ENCODE assay signal across 24 mouse cellular contexts in genomic region chr17:86208821-86209186, GRCm38 (mm10). TPM values are rescaled to one million over a fixed set of nuclear protein-coding genes. Genes with fewer than 3 reads are reported as not detected.
DNase-seq lines count a peak whose midpoint lies in the region; ATAC-seq and TF ChIP-seq lines count a peak whose summit lies in the region.
"Had no signal": no experiment of that assay in that cellular context is flagged by ENCODE, and none has a peak within 500 bp of the region (broad histone marks: within the 10 kb centered on the region; RNA-seq: fewer than 3 reads in every experiment).

No protein-coding gene starts in this region.

- H3K36me3 ChIP-seq in heart, embryonic 10.5 days, result no peaks in the 10 kb centered on the region
- H3K36me3 ChIP-seq in liver, embryonic 11.5 days (ENCODE audit: control insufficient read depth, insufficient read depth, low read length), result no peaks in the 10 kb centered on the region
- H3K36me3 ChIP-seq in liver, postnatal 0 days (replicated peaks; ENCODE audit: insufficient read depth, low read length), result no peaks in the 10 kb centered on the region
- no peaks in the 10 kb centered on the region for H3K36me3 ChIP-seq in ES-E14 (ENCODE audit: control insufficient read depth, insufficient read depth, low read length, poor library complexity, severe bottlenecking)
- no peaks in the 10 kb centered on the region for H3K36me3 ChIP-seq in kidney, embryonic 16.5 days (ENCODE audit: insufficient read depth, low read length)
- H3K36me3 ChIP-seq: embryonic facial prominence, embryonic 12.5 days; embryonic facial prominence, embryonic 15.5 days; heart, embryonic 15.5 days had no signal

- peak overlapping the region; percentile 47 for H3K4me2 ChIP-seq in liver, embryonic 11.5 days
- no peak overlapping the region for H3K4me2 ChIP-seq in liver, postnatal 0 days (ENCODE audit: low read depth, low read length)
- H3K4me2 ChIP-seq in kidney, embryonic 16.5 days (replicated peaks; ENCODE audit: low read depth, low read length), result no peak overlapping the region
- H3K4me2 ChIP-seq: embryonic facial prominence, embryonic 12.5 days; embryonic facial prominence, embryonic 15.5 days; hindbrain, embryonic 14.5 days had no signal

- in situ Hi-C loops in ES-E14 (cut with MboI; ENCODE audit: low sequenced_read_pairs in 2 of 2, unreplicated experiment in 2 of 2), result no loop called here

- 74% methylated on average over 5 of the region's 5 CpGs for WGBS in heart, embryonic 10.5 days
- 75% methylated on average over 5 of the region's 5 CpGs for WGBS in liver, embryonic 11.5 days
- WGBS in liver, postnatal 0 days (ENCODE audit: insufficient replicate concordance), result 66% methylated on average over 5 of the region's 5 CpGs
- 91% methylated on average over 5 of the region's 5 CpGs for WGBS in kidney, embryonic 16.5 days

- DNase-seq in heart, embryonic 10.5 days (ENCODE audit: low spot score), result no peak
- DNase-seq in heart, adult 18-20 months, result no peak
- DNase-seq in liver, embryonic 11.5 days (ENCODE audit: low spot score), result no peak
- no peak for DNase-seq in liver, postnatal 0 days
- no peak for DNase-seq in ES-E14 (ENCODE audit: low read depth, low spot score)
- DNase-seq: adrenal gland, postnatal 10 days; adrenal gland, postnatal 36 days; B cell, adult 2 months; cerebellum, adult 11 months; forebrain, postnatal 0 days; gastrocnemius, postnatal 10 days; gastrocnemius, postnatal 36 days; heart, postnatal 10 days; heart, postnatal 4 days; kidney, adult 18-20 months had no signal

- 0 out of 2 replicates have a peak overlapping the region, but pooled peaks have one; percentile 22 for H3K27ac ChIP-seq in heart, embryonic 10.5 days
- H3K27ac ChIP-seq in liver, embryonic 11.5 days (ENCODE audit: low read depth, low read length), result no peak overlapping the region
- no peak overlapping the region for H3K27ac ChIP-seq in liver, postnatal 0 days (ENCODE audit: low read depth)
- no peak overlapping the region for H3K27ac ChIP-seq in ES-E14 (ENCODE audit: insufficient read depth, low read depth, low read length, poor library complexity, severe bottlenecking)
- no peak overlapping the region for H3K27ac ChIP-seq in kidney, embryonic 16.5 days (ENCODE audit: low read length)
- H3K27ac ChIP-seq: embryonic facial prominence, embryonic 12.5 days; embryonic facial prominence, embryonic 15.5 days; heart, embryonic 15.5 days; hindbrain, embryonic 14.5 days; hindbrain, postnatal 0 days had no signal

- no peak for TF ChIP-seq CTCF in liver, postnatal 0 days (IDR thresholded peaks at IDR 0.05; ENCODE audit: low read depth)

- no peak for TF ChIP-seq EP300 in liver, postnatal 0 days (IDR thresholded peaks at IDR 0.05; ENCODE audit: low read depth)

- ATAC-seq in liver, embryonic 11.5 days (replicated peaks; ENCODE audit: low FRiP score), result no peak
- no peak for ATAC-seq in liver, postnatal 0 days
- no peak for ATAC-seq in kidney, embryonic 16.5 days (ENCODE audit: low FRiP score, low TSS enrichment)
- ATAC-seq: forebrain, embryonic 14.5 days; forebrain, postnatal 0 days; hindbrain, postnatal 0 days; inflammation-experienced regulatory T-cells, adult 6 months had no signal

- no peak overlapping the region for H3K4me3 ChIP-seq in heart, embryonic 10.5 days
- no peak overlapping the region for H3K4me3 ChIP-seq in liver, embryonic 11.5 days (ENCODE audit: low read depth, low read length)
- H3K4me3 ChIP-seq in liver, postnatal 0 days (ENCODE audit: low read depth, low read length), result no peak overlapping the region
- H3K4me3 ChIP-seq in ES-E14 (ENCODE audit: insufficient read depth in 1 of 2, low read depth in 1 of 2, low read length in 2 of 2, poor library complexity in 1 of 2, severe bottlenecking in 1 of 2), result no peak overlapping the region
- H3K4me3 ChIP-seq in kidney, embryonic 16.5 days (ENCODE audit: low read length), result no peak overlapping the region
- H3K4me3 ChIP-seq: embryonic facial prominence, embryonic 12.5 days; embryonic facial prominence, embryonic 15.5 days; heart, embryonic 15.5 days had no signal

- H3K9ac ChIP-seq in liver, embryonic 11.5 days (ENCODE audit: low read depth, low read length), result no peak overlapping the region
- no peak overlapping the region for H3K9ac ChIP-seq in liver, postnatal 0 days (replicated peaks)
- no peak overlapping the region for H3K9ac ChIP-seq in ES-E14 (ENCODE audit: insufficient read depth, low read depth, low read length, poor library complexity, severe bottlenecking)
- H3K9ac ChIP-seq in kidney, embryonic 16.5 days (replicated peaks; ENCODE audit: low read length), result no peak overlapping the region
- H3K9ac ChIP-seq: embryonic facial prominence, embryonic 12.5 days; embryonic facial prominence, embryonic 15.5 days; forebrain, postnatal 0 days; heart, embryonic 15.5 days; hindbrain, embryonic 14.5 days had no signal

- no peaks in the 10 kb centered on the region for H3K27me3 ChIP-seq in heart, embryonic 10.5 days (ENCODE audit: insufficient read depth, poor library complexity, severe bottlenecking)
- no peaks in the 10 kb centered on the region for H3K27me3 ChIP-seq in liver, embryonic 11.5 days (replicated peaks; ENCODE audit: control insufficient read depth, insufficient read depth, low read length)
- no peaks in the 10 kb centered on the region for H3K27me3 ChIP-seq in liver, postnatal 0 days (ENCODE audit: insufficient read depth, low read length)
- no peaks in the 10 kb centered on the region for H3K27me3 ChIP-seq in kidney, embryonic 16.5 days (ENCODE audit: insufficient read depth, low read length)
- H3K27me3 ChIP-seq: embryonic facial prominence, embryonic 12.5 days; embryonic facial prominence, embryonic 15.5 days; heart, embryonic 15.5 days; Patski had no signal

- peaks cover 61% of the 10 kb centered on the region for H3K4me1 ChIP-seq in heart, embryonic 10.5 days
- H3K4me1 ChIP-seq in liver, embryonic 11.5 days (replicated peaks; ENCODE audit: control insufficient read depth, insufficient read depth, low read length), result peaks cover 19% of the 10 kb centered on the region
- H3K4me1 ChIP-seq in liver, postnatal 0 days (ENCODE audit: insufficient read depth), result peaks cover 3% of the 10 kb centered on the region; the same call in 1 of the 2 replicates
- H3K4me1 ChIP-seq in ES-E14 (ENCODE audit: control insufficient read depth in 2 of 2, insufficient read depth in 2 of 2, low read length in 2 of 2, poor library complexity in 1 of 2), result no peaks in the 10 kb centered on the region
- H3K4me1 ChIP-seq in kidney, embryonic 16.5 days (ENCODE audit: insufficient read depth, low read length), result peaks cover 13% of the 10 kb centered on the region

- H3K9me3 ChIP-seq in heart, embryonic 10.5 days, result no peaks in the 10 kb centered on the region
- H3K9me3 ChIP-seq in liver, embryonic 11.5 days (ENCODE audit: control insufficient read depth, low read length), result no peaks in the 10 kb centered on the region
- no peaks in the 10 kb centered on the region for H3K9me3 ChIP-seq in liver, postnatal 0 days (ENCODE audit: low read length)
- H3K9me3 ChIP-seq in ES-E14 (ENCODE audit: control insufficient read depth, insufficient read depth, low read depth, low read length), result no peaks in the 10 kb centered on the region
- H3K9me3 ChIP-seq in kidney, embryonic 16.5 days (ENCODE audit: low read length), result 0 out of 2 replicates have a peak, but pooled peaks cover 2% of the 10 kb centered on the region
- H3K9me3 ChIP-seq: embryonic facial prominence, embryonic 12.5 days; embryonic facial prominence, embryonic 15.5 days; heart, embryonic 15.5 days had no signal

TF ChIP-seq in ES-E14, 5 proteins besides CTCF, POLR2A, EP300 and RAD21:
- TF ChIP-seq MAFK (IDR thresholded peaks at IDR 0.05; ENCODE audit: insufficient read depth, low read depth, low read length) (peak; percentile 88), CHD2 (IDR thresholded peaks at IDR 0.05; ENCODE audit: low read depth, low read length) (no peak)
TF ChIP-seq in ES-E14: peak in this region for 1.

RNA-seq across cellular contexts. Expression of gene Prkce, which starts 41.2 kb away (rescaled TPM):
- polyA plus RNA-seq in heart, embryonic 10.5 days (2016; fragmentation: Nextera tagmentation; extraction: Ambion mirVana), result 9.4 and 12.5 TPM in 2 replicates
- 10 to 100 TPM; 26.1 to 27.0 TPM for total RNA-seq in heart, adult 18-20 months (2021)
- polyA plus RNA-seq in liver, embryonic 11.5 days (2014; fragmentation: Nextera tagmentation; extraction: Ambion mirVana), result 3.7 and 4.0 TPM in 2 replicates
- 1.9 and 2.0 TPM in 2 replicates for polyA plus RNA-seq in liver, postnatal 0 days (2015; fragmentation: Nextera tagmentation; extraction: Ambion mirVana)
- total RNA-seq in ES-E14 (2012; rRNA removed), result 1.7 and 2.4 TPM in 2 replicates
- 5.5 and 5.9 TPM in 2 replicates for polyA plus RNA-seq in kidney, embryonic 16.5 days (2015; fragmentation: Nextera tagmentation; extraction: Ambion mirVana)
